Mouse (Mus musculus) myocyte (in vitro differentiated cells): ENCODE measurements around the gene Rsad2. TPM values are rescaled to one million over a fixed set of nuclear protein-coding genes. Genes with fewer than 3 reads are reported as not detected.
"Not testable (repeated sequence)": the region's sequence is repeated elsewhere in the genome, so short reads cannot be mapped to it uniquely, and the experiment has no call there.

ENCODE experiments used
- H3K27me3 ChIP-seq: one replicate; pipeline ENCODE4 v1.6.1; 2011; ENCODE audit not compliant: control insufficient read depth, insufficient read depth, insufficient read length
- H3K36me3 ChIP-seq: one replicate; pipeline ENCODE4 v1.6.1; 2011; ENCODE audit not compliant: control insufficient read depth, insufficient read depth
- H3K4me2 ChIP-seq: one replicate; pipeline ENCODE4 v1.6.1; 2011; ENCODE audit warnings: low read depth, control low read depth
- H3K4me3 ChIP-seq: one replicate; pipeline ENCODE4 v1.5.1; 2011; ENCODE audit warnings: mild to moderate bottlenecking, control low read depth, moderate library complexity
- H3K79me2 ChIP-seq: one replicate; pipeline ENCODE4 v1.6.1; 2011; ENCODE audit not compliant: control insufficient read depth, insufficient read depth
- H3ac ChIP-seq: one replicate; pipeline ENCODE4 v1.6.1; 2011; ENCODE audit not compliant: control insufficient read depth, insufficient read length
- CEBPB ChIP-seq: IDR thresholded peaks from 2 replicates; pipeline ENCODE4 v1.6.1; 2011; ENCODE audit warnings: mild to moderate bottlenecking, moderate library complexity; ENCODE audit not compliant: poor library complexity, insufficient read depth, severe bottlenecking
- E2F4 ChIP-seq: IDR thresholded peaks from one replicate; pipeline ENCODE4 v1.6.1; 2011; ENCODE audit warnings: mild to moderate bottlenecking, control low read depth, moderate library complexity; ENCODE audit not compliant: insufficient read depth
- MAX ChIP-seq: IDR thresholded peaks from one replicate; pipeline ENCODE4 v1.6.1; 2011; ENCODE audit warnings: low read depth, mild to moderate bottlenecking, control low read depth
- MYOD1 ChIP-seq, 3 experiments: IDR thresholded peaks; one replicate each; pipeline ENCODE4 v1.6.1; 2011; ENCODE audit warnings: control low read depth in 2 of 3, low read depth in 2 of 3, mild to moderate bottlenecking in 2 of 3, moderate library complexity in 1 of 3; ENCODE audit not compliant: insufficient read length in 2 of 3, control insufficient read depth in 1 of 3
- MYOG ChIP-seq, 3 experiments: IDR thresholded peaks; one replicate each; pipeline ENCODE4 v1.6.1; 2011; ENCODE audit warnings: control low read depth in 2 of 3, low read depth in 2 of 3, mild to moderate bottlenecking in 2 of 3; ENCODE audit not compliant: insufficient read length in 2 of 3, control insufficient read depth in 1 of 3, insufficient read depth in 1 of 3
- POLR2A ChIP-seq: IDR thresholded peaks from one replicate; pipeline ENCODE4 v1.6.1; 2011; ENCODE audit warnings: low read depth, mild to moderate bottlenecking, control low read depth, moderate library complexity; ENCODE audit not compliant: insufficient read length
- POLR2AphosphoS2 ChIP-seq: IDR thresholded peaks from one replicate; pipeline ENCODE4 v1.6.1; 2011; ENCODE audit warnings: low read depth, control low read depth; ENCODE audit not compliant: insufficient read length
- REST ChIP-seq: IDR thresholded peaks from one replicate; pipeline ENCODE4 v1.6.1; 2011; ENCODE audit warnings: mild to moderate bottlenecking, control low read depth, moderate library complexity; ENCODE audit not compliant: insufficient read depth, insufficient read length
- SRF ChIP-seq: IDR thresholded peaks from one replicate; pipeline ENCODE4 v1.6.1; 2011; ENCODE audit warnings: low read depth; ENCODE audit not compliant: control insufficient read depth, insufficient read length
- TCF12 ChIP-seq: IDR thresholded peaks from one replicate; pipeline ENCODE4 v1.6.1; 2011; ENCODE audit warnings: mild to moderate bottlenecking, control low read depth; ENCODE audit not compliant: poor library complexity, insufficient read depth, severe bottlenecking
- TCF3 ChIP-seq: IDR thresholded peaks from one replicate; pipeline ENCODE4 v1.6.1; 2011; ENCODE audit warnings: low read depth, control low read depth; ENCODE audit not compliant: insufficient read length
- USF1 ChIP-seq: IDR thresholded peaks from one replicate; pipeline ENCODE4 v1.6.1; 2011; ENCODE audit warnings: low read depth, mild to moderate bottlenecking, control low read depth, moderate library complexity
- polyA plus RNA-seq: library from polyadenylated mRNA; unstranded; fragments of >200 nt; fragmentation: generic; extraction: Trizol; gene quantifications from one replicate; pipeline ENCODE4 v1.2.1, GENCODE M21; 2012; ENCODE audit warnings: missing spikeins

Gene Rsad2
- polyA plus RNA-seq, 1 experiment, result 0.05 TPM

DNA sequence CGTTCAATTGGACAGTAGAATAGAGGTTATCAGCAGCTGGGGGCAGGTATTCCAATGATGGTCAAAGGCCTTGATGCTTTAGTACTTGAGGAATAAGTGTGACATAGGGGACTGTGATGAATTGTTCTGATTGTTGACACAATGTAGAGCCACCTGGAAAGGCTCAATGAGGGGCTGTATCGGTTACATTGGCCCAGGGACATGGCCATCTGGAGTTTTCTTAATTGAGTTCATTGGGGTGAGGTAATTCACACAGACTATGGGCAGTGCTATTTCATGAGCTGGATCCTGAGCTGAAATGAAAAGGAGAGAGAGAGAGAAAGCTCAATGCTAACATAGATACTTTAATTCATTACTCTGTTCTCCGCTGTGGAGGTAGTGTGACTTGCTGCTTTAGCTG lies 18.3 kb downstream of the Rsad2 start:
- Histone ChIP-seq H3K4me2 (no peak overlapping the region), H3K27me3 (no peaks in the 10 kb centered on the region), H3K79me2 (no peaks in the 10 kb centered on the region), H3K4me3 (no peak overlapping the region), H3ac (no peak overlapping the region), H3K36me3 (no peaks in the 10 kb centered on the region)
- TF ChIP-seq POLR2AphosphoS2, result no peak
- no peak for TF ChIP-seq E2F4
- TF ChIP-seq TCF12, result no peak
- no peak for TF ChIP-seq SRF
- TF ChIP-seq USF1, result no peak
- no peak for TF ChIP-seq MAX
- no peak for TF ChIP-seq TCF3
- TF ChIP-seq REST, result no peak
- no peak for TF ChIP-seq CEBPB
- no peak for TF ChIP-seq MYOG (IDR thresholded peaks at IDR 0.05; ENCODE audit: control insufficient read depth in 1 of 3, insufficient read depth in 1 of 3, insufficient read length in 2 of 3, low read depth in 2 of 3)
- TF ChIP-seq MYOD1 (IDR thresholded peaks at IDR 0.05; ENCODE audit: control insufficient read depth in 1 of 3, insufficient read length in 2 of 3, low read depth in 2 of 3), result no peak
- TF ChIP-seq POLR2A, result no peak

DNA sequence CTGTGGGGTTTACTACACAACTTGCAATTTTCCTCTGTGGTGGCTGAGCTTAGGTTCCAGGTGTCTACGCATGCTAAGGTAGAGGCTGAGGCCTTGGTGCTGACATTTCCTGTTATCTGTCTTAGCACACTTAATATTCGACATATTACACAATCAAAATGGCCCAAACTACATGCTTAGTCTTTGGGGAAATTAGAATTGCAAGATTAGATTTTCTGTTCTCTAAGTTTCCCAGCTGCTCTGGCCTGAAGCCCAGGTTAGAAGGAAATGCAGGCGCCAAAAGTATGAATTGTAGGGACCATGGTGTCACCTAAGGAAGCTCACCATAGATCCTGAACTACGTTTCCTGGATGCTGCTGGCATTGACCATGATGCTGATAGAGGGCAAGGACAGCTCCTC lies 19.9 kb downstream of the Rsad2 start:
- TF ChIP-seq USF1 (no peak), POLR2AphosphoS2 (no peak), SRF (no peak), CEBPB (no peak), REST (no peak), POLR2A (no peak), TCF12 (no peak), MYOD1 (IDR thresholded peaks at IDR 0.05; ENCODE audit: control insufficient read depth in 1 of 3, insufficient read length in 2 of 3, low read depth in 2 of 3) (no peak), MAX (no peak)
- Histone ChIP-seq H3K4me3 (no peak overlapping the region), H3K4me2 (no peak overlapping the region), H3K27me3 (no peaks in the 10 kb centered on the region), H3ac (no peak overlapping the region), H3K36me3 (no peaks in the 10 kb centered on the region), H3K79me2 (no peaks in the 10 kb centered on the region)

DNA sequence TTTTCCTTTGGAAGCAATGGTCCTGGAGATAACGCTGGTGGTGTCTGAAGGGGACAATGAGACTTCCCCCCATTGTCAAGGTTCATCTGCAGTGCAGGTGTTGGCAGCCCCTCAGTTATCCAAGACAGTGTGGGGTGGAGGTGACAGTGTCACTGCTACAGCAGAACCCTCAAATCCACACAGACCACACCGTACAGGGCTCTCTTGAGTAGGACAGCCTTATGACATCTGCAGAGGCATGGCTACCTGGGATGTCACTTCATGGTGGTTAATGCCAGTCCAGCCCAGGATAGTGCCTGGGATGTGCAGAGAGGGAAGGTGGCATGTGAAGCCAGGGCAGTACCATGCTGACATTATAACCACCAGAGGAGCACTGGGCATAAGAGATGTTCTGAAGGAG lies 27.5 kb downstream of the Rsad2 start:
- not testable (repeated sequence) for H3ac ChIP-seq, H3K79me2 ChIP-seq, H3K36me3 ChIP-seq, H3K4me2 ChIP-seq, H3K4me3 ChIP-seq, H3K27me3 ChIP-seq

DNA sequence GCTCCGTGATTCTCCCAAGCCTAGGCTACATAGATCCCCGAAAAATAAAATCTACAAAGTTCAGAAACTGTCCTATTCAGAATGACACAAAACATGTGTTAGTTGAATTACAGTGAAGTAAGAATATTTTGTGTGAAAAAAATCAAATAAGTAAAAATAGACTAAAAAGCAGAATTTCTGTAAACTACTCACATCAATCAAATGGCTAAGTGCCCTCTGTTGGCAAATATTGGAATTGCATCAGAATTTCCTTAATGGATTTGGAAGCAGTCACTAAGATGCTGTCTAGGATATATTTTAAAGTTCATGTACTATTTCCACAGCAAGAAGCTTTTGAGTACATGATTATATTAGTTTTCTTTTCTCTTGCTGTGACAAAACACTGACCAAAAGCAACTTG lies 31.4 kb downstream of the Rsad2 start:
- Histone ChIP-seq H3K36me3 (no peaks in the 10 kb centered on the region), H3K27me3 (no peaks in the 10 kb centered on the region), H3K4me2 (no peak overlapping the region), H3K4me3 (no peak overlapping the region), H3ac (no peak overlapping the region), H3K79me2 (no peaks in the 10 kb centered on the region)
- TF ChIP-seq TCF12 (no peak), SRF (no peak), MYOG (IDR thresholded peaks at IDR 0.05; ENCODE audit: control insufficient read depth in 1 of 3, insufficient read depth in 1 of 3, insufficient read length in 2 of 3, low read depth in 2 of 3) (no peak), POLR2A (no peak), POLR2AphosphoS2 (no peak), MYOD1 (IDR thresholded peaks at IDR 0.05; ENCODE audit: control insufficient read depth in 1 of 3, insufficient read length in 2 of 3, low read depth in 2 of 3) (no peak), E2F4 (no peak), CEBPB (no peak), USF1 (no peak), TCF3 (no peak), REST (no peak), MAX (no peak)

DNA sequence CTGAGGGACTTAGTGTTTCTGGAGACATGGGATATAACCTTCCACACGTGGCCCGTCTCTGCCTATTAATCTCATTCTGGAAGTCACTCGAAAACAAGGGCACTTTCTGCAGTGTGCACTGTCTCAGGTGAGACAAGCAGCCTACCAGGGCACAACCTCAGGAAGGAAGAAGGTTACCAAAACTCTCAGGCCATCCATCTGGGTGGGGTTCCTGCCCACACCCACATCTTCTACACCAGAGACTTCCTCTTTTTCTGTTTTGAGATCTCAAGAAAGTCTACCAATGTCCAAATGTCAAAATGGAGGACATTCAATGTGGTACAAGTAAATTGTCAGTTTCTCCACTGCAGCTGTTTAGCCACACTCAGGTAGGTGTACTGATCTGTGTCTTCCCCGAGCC lies 37.9 kb downstream of the Rsad2 start:
- TF ChIP-seq TCF12 (no peak), MYOG (IDR thresholded peaks at IDR 0.05; ENCODE audit: control insufficient read depth in 1 of 3, insufficient read depth in 1 of 3, insufficient read length in 2 of 3, low read depth in 2 of 3) (no peak), MAX (no peak), POLR2A (no peak), REST (no peak), SRF (no peak), E2F4 (no peak), CEBPB (no peak), USF1 (no peak), POLR2AphosphoS2 (no peak), MYOD1 (IDR thresholded peaks at IDR 0.05; ENCODE audit: control insufficient read depth in 1 of 3, insufficient read length in 2 of 3, low read depth in 2 of 3) (no peak)
- H3K4me2 ChIP-seq, result no peak overlapping the region
- H3K4me3 ChIP-seq, result no peak overlapping the region
- H3K27me3 ChIP-seq, result no peaks in the 10 kb centered on the region
- H3K79me2 ChIP-seq, result no peaks in the 10 kb centered on the region
- H3ac ChIP-seq, result no peak overlapping the region
- H3K36me3 ChIP-seq, result no peaks in the 10 kb centered on the region
